Mouse (Mus musculus) cortical plate, adult 2 months (tissue): Measurements from ENCODE around the gene Pwp2.

ENCODE experiments used
- CTCF ChIP-seq: fragments of 200-500 bp; IDR thresholded peaks from 2 replicates; pipeline ENCODE4 v1.5.1; 2011; ENCODE audit warnings: mild to moderate bottlenecking, control low read depth, low read length; ENCODE audit not compliant: insufficient read depth; ENCODE audit errors: extremely low read depth
- POLR2A ChIP-seq: fragments of 200-500 bp; IDR thresholded peaks from 2 replicates; pipeline ENCODE4 v1.6.1; 2011; ENCODE audit warnings: mild to moderate bottlenecking, low read length, control low read depth; ENCODE audit not compliant: insufficient read depth; ENCODE audit errors: extremely low read depth

- TF ChIP-seq POLR2A (peak; percentile 86), CTCF (no peak)
Measured at GRCm38 (mm10) chr10:78169281-78170042, 15.5 kb downstream of the Pwp2 start, which contains the start of gene D10Jhu81e.
